Mouse (Mus musculus) G1E (cell line): ENCODE results near the gene Tcf25.

Experiments used
- CTCF ChIP-seq: IDR thresholded peaks from 2 replicates; pipeline ENCODE4 v1.5.1; 2012; ENCODE audit warnings: low read depth, low read length, inconsistent platforms, mixed read lengths
- GATA1 ChIP-seq: IDR thresholded peaks from 2 replicates; pipeline ENCODE4 v1.6.1; 2012; ENCODE audit warnings: borderline replicate concordance, low read length, inconsistent platforms, mixed read lengths
- GATA2 ChIP-seq: IDR thresholded peaks from 2 replicates; pipeline ENCODE4 v1.6.1; 2012; ENCODE audit warnings: low read depth, low read length, inconsistent platforms, borderline replicate concordance
- POLR2AphosphoS5 ChIP-seq: IDR thresholded peaks from 2 replicates; pipeline ENCODE4 v1.6.1; 2012; ENCODE audit warnings: low read depth, low read length, inconsistent platforms; ENCODE audit not compliant: insufficient replicate concordance
- TAL1 ChIP-seq: conservative IDR thresholded peaks from 2 replicates; pipeline ENCODE4 v1.6.1; 2012; ENCODE audit warnings: low read depth, low read length, inconsistent platforms, mixed read lengths

- TF ChIP-seq CTCF, result peak; percentile 51
- no peak for TF ChIP-seq GATA1
- TF ChIP-seq POLR2AphosphoS5, result no peak
- no peak for TF ChIP-seq TAL1
- no peak for TF ChIP-seq GATA2
Measured at GRCm38 (mm10) chr8:123422056-123422780, 48.7 kb downstream of the Tcf25 start.
